Mouse (Mus musculus) ovary, postnatal 10 days (tissue): ENCODE data around the gene Clec12a.
"Not testable (repeated sequence)": the region's sequence is repeated elsewhere in the genome, so short reads cannot be mapped to it uniquely, and the experiment has no call there.

ENCODE experiments used
- DNase-seq: peaks from one replicate; pipeline ENCODE4 v3.0.0; 2022; ENCODE audit warnings: low spot score

The Clec12a gene

DNA sequence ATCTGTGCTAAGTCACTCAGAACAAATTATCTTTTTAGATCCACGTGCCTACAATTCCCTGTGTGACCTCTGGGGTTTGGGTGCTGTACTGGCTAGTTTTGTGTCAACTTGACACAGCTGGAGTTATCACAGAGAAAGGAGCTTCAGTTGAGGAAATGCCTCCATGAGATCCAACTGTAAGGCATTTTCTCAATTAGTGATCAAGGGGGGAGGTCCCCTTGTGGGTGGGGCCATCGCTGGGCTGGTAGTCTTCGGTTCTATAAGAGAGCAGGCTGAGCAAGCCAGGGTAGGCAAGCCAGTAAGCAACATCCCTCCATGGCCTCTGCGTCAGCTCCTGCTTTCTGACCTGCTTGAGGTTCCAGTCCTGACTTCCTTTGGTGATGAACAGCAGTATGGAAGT is at the start of gene Clec12a:
TSS of gene Clec12a (plus strand) at position 301 of the 400 bp plus-strand sequence.
- not testable (repeated sequence) for DNase-seq

DNA sequence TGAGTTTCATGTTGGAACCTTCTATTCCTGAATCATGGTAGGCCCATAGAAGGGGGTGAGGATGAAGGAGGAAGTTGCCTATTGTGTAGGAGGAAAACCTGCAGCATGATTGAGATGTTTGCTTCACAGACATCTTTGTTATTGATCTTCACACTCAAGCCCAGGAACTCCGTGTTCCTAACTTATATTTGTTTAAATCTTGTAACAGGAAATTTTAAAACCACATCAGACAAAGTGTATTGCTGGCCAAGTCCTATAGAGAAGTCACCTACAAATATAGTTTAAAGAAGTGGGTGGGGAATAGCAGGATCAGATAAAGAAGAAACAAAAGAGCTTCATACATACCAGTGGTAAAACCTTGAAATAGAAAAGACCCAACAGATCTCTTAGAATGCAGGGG is 38.3 kb upstream of the Clec12a start:
- no peak for DNase-seq

DNA sequence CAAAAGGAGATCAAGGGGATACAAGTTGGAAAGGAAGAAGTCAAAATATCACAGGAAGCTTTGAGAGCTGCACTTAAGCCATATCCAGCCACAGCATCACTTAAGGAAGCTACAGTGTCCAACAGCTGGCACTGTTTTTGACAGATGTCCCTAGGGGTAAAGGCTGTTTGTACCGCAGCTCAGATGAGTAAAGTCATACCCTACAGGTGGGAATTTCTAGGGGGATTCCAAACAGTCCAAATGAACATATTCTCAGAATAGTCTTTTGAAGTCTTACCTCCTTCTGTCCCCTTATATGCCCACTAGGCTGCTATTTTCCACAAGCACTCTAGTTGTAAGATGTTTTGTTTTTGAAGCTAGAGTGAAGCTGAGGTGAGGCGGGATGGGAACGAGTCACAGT is 30.0 kb upstream of the Clec12a start:
- no peak for DNase-seq

DNA sequence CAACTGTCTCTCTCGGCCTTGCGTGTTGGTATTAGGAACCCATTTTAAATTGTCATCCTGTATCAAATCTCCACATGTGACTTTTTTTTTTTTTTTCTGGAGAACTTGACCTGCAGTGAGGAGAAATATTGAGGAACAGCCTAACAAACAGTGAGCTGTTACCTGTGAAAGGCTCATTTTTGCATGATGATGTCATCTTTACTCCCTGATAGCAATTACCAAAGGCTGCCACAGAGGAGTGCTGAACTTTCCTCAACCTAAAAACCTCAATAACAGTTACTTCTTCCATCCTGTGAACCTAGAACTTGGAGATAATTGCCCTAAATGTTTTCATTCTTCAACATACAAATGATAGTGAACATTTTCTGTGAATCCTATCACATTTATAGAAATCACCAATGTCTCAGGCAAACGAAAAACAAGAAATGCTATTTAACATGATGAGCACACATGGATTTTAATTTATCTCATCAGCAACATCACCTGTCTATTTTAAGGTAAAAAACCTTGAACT is 27.8 kb upstream of the Clec12a start:
- DNase-seq = no peak

DNA sequence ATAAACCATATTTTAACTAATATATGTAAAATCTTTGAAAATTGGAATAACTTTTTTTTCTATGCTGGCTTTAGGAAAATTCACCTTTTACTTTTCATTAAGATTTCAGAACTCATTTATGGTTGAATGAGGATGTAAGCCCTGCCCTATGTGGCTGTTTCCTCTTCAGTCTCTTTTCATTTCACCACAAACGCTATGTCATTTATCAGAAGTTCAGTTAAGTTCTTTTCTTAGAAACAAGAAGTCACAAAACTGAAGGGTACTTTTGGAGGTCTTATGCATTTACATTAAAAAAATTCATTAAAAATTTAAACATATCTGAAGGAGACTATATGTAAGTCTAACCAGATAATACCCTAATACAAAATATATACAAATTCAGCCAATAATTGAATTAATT is 26.8 kb upstream of the Clec12a start:
- no peak for DNase-seq

DNA sequence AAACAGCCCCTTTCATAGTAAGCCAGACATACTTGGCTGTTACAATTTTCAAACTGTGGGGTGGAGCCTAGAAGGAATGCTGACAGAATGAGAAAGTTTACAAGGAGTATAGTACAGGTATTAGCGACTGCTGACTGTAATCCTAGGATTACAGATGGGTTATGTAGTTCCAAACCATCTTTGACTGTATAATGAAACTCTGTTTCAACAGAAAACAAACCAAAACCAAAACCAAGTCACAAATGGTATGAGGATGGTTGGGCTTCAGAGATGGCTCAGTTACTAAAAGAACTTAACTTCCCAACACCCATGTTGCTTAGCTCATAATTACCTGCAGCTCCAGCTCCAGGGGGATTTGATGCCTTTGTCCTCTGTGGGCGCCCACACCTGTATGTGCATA is 26.0 kb upstream of the Clec12a start:
- no peak for DNase-seq

DNA sequence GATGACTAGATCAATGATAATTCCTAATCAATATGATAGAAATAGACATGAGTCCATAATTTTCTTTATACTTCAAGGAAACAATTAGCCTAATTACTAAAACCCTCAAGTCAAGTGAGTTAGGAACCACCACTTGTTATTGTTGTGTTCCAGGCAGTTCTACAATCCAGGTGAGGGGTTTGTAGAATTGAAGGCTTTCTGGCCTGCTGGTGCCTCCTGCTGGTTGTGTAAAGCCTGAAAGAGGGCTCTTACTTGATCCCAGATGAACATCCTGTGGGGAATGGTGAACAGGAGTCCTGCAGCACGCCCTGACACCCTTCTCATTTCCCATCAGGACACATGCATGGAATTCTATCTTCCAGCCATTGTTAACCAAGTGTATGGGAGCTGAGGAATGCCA is 24.1 kb upstream of the Clec12a start:
- DNase-seq = no peak

DNA sequence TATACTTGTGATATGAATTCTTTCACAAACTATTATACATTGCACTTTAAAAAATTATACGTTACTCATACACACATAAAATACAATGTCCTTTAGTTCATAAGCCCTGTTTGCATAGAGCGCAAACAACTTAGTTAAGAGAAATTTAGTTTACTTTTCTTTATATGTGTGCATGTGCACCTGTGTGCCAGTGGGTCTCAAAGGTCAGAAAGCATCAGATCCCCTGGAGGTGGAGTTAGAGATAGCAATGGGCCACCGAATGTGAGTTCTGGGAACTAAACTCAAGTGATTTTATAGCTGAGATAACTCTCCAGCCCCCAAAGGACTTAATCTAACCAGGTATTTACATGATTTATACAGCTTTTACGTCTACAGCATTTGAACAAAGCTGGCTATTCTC is 23.2 kb upstream of the Clec12a start:
- no peak for DNase-seq

DNA sequence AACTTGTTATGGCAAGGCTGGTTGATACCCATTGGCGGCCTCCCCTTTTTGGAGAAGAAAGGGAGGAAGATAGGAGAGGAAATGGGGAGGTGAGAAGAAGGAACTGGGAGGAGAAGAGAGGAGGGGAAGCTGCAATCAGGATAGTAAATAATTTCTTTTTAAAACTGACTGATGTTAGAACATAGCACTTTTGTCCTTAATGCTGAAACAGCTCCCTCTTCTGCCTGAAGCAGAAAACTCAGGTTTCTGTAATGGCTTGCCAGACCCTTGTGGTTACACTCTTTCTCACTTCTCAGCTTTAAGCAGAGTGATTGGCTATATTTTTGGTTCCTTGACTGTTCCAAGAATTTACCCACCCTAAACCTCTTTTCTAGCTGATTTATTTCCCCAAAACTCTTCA is 16.5 kb upstream of the Clec12a start:
- DNase-seq = no peak

DNA sequence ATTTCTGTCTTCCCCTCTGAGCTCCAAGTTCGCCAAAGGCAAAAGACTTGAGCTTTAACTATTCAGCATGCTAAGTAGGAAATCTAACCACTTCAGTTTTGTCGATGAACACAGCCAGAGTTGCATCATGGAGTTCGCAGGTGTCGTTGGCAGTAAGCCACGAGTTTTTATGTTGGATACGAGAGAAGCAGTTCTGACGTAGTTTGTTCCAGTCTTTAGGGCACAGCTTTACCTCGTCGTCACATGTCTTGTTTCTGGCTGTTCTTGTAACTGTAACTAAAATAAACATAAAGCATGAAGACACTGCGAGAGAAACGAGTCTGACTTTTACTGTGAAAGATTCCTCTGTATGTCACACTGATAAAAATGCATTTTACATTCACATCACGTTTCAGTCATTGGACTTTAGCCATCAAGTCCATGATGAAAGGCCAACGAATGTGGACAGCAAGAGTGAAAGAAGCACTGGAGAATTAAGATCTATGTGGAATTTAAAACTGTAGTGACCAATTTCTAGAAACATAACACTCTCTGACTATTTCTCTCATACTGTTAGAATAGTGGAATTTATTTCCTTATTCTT is 15.8 kb upstream of the Clec12a start:
- DNase-seq = no peak

DNA sequence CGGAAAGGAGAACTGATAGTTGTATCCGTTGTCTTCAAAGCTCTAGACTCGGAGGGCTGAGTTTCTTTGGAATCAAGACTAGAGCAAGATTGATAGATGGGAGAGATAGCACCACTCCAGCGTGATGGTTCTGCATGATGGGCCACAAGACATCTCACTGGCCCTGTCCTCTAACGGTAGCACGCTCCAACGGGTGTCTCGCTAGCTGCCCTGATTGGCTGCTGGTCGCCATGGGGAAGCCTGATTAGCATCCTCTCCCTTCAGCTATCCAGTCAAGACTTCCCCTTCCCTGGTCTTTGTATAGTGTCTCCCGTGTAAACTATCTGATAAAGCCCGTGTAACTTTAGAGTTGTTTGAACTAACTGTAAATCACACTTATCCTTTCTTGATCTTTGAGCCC is 10.9 kb upstream of the Clec12a start, which contains the start of gene 4922502D21Rik:
TSS of gene 4922502D21Rik (minus strand) at position 187 of the 400 bp plus-strand sequence.
- no peak for DNase-seq

DNA sequence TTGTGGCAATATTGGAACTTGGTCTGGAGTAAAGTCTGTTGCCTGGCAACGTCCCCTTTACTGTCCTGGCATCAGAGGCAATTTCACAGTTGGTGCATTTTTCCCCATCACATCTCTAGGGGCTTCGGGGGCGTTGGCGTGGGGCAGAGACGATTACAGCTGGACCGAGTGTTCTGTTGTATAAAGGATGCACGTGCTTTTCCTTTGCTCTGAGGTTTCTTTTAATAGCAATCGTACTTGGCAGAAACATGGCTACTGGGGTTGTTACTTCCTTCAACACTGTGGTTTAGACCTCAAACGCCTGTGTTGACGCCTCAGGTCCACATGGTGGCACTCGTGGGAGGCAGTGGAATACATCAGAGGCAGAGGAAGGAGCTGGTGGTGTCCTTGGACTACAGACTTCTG is 8.8 kb upstream of the Clec12a start:
- no peak for DNase-seq

DNA sequence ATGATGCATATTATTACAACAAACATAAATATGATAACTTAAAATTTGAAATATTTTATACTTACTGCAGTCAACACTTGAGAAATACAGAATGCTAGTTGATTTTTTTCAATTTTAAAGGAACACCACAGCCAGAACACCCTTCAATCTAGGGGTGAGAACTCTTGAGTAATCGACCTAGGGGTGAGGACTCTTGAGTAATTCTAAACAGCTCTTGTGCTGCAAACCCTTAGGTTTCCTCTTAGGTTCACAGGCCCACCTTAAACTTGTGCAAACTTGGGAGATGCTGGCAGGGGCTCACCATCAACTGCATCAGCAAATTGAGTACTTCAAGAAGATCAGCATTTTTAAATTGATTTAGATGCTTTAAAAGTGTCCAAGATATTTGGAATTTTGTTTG is 4.7 kb upstream of the Clec12a start:
- no peak for DNase-seq

DNA sequence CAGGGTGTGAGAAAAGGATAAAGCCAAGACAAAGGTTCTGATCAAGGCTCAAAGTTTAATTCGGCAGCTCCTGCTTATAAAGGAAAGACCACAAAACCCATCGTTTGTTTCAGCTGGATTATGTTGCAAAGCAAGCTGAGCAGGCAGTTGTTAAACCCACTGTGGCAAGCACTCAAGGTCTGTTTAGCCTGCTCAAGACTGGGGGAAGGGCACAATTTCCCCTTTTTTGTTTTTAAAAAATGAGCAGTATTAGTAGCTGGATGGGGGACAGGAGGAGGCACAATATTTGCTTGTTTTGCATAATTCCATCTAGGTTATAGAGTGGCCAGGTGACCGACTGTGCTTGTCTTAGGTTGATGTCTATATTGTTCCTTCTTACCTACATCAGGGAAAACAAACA is 1.9 kb downstream of the Clec12a start:
- DNase-seq = no peak

DNA sequence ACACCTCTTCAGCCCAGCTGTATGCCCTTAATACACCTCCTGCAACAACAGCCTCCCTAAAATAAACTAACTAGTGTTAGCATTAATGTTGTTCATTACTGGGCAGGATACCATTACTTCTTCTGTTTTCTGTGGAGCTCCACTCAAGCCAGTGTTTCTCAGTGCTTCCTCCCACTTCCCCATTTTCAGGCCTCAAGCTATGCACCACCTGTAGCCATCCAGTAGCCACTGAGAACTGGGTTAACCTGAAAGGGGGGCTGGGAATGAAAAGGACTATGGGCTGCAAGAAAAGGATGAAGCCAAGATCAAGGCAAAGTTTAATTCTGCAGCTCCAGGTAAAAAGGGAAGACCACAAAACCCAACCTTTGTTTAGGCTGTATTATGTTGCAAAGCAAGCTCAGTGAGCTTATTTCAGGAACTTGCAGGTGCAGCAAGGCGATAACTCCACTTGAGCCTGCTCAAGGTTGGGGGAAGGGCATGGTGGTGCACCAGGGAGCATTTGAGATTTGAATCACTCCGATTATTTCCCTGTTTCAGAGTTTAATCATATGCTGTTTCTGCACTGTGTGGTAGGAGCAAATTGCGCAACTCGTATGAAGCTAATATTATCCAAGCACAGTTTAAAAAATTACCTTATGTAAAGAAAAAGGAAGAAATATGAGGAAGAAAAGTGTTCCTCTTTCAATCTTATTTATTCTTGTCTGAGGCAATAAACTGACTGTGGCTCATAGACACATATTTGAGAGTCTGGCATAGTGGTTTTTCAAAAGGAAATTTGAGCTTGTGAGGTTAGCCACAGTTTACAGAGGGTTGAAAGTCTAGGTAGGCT is 7.2 kb downstream of the Clec12a start:
- no peak for DNase-seq

DNA sequence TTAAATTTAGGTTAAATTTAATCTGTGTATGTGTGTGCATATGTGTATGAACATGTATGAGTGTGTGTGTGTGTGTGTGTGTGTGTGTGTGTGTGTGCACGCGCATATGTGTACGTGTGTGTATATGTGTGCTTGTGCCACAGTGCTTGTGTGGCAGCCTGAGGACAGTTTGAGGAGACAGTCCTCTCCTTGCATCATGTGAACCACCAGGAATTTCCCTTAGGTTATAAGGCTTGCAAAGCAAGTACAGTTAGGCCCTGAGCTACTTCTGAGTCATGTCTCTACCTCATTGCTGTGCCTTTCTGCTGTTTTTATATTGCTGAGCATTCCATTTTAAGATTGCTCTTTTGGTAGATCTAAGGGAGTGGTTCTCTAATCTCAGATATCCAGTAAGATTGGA is 8.6 kb downstream of the Clec12a start:
- DNase-seq = no peak

DNA sequence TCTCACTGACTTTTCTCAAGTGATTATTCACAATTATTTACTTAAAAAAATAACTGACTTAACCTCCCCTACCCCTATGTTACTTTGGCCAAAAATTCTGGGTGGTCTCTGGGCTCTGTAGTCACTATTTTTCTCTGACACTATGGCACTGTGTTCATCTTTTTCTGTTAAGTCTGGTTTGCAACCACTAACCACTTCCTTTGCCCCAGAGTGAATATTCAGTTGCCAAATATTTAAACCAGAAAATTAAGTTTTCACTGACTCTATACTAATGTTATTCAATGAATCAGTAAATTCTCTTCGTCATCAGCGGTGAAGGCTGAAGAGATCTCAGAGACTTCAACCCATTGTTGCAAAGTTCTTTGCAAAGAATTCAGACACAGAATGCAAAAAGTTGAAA is 13.3 kb downstream of the Clec12a start:
- no peak for DNase-seq

DNA sequence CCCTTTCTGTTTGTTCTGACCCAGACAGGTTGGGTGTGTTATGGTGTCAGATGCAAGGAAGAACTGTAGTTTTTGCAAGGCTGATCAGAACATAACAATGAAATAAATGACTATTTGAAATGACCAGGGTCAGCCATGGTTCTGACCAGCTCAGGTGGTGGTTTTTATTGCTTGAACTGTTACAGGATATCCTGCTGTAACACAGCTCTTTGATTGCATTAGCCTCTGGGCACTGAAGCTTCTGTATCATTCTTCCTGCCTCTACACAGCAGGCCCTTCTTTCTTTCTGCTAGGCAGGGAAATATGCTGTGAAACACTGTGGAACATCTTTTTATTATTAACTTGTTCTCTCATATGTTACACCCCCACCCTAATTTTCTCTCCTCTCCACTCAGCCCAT is 13.9 kb downstream of the Clec12a start:
- DNase-seq = no peak

DNA sequence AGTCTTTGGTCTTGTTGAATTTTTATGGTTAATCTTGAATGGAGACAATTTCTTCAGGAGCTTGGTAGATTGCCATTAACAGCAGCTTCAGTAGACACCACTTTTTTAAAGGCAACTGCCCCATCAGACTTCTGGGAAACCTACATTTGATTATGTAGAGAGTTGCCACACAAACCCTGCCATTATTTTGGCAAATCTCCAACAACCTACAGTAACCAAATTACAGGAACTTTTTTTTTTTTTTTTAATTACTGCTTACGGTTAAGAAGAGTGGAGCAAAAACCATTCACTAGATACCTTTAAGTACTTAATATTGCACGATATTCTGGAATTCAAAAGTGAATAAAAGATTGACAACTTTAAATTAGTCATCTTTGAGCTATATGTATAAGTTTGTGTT is 17.0 kb downstream of the Clec12a start:
- no peak for DNase-seq

DNA sequence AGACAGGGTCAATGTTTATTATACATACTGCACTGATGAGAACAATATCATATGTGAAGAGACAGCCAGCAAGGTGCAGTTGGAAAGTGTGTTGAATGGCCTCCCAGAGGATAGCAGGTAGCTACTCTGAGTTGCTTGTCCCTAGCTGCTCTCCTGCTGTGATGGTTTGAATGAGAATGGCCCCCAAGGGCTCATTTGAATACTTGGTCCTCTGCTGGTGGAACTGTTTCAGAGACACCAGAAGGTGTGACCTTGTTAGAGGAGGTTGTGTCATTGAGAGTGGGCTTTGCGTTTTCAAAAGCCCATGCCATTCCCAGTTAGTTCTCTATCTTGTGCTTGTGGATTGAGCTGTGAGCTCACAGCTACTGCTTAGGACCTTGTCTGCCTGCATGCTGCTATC is 21.5 kb downstream of the Clec12a start:
- DNase-seq = no peak

DNA sequence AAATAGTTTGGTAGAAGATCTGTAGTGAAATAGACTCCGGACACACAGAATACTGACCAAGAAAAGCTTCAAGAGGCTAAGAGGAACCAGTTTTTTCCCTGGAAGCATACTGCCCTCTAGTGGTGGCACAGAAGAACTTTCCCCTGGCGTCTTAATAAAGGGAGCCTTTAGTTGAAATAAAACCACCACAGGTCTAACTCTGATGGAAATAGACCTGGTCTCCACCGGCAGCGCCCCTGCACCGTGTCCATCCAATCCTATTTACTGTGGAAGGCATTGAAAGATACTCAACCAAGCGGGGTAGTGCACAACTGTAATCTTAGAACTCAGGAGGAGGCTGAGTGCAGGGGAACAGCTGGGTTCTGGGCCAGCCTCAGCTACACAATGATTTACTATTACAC is 23.5 kb downstream of the Clec12a start:
- no peak for DNase-seq

DNA sequence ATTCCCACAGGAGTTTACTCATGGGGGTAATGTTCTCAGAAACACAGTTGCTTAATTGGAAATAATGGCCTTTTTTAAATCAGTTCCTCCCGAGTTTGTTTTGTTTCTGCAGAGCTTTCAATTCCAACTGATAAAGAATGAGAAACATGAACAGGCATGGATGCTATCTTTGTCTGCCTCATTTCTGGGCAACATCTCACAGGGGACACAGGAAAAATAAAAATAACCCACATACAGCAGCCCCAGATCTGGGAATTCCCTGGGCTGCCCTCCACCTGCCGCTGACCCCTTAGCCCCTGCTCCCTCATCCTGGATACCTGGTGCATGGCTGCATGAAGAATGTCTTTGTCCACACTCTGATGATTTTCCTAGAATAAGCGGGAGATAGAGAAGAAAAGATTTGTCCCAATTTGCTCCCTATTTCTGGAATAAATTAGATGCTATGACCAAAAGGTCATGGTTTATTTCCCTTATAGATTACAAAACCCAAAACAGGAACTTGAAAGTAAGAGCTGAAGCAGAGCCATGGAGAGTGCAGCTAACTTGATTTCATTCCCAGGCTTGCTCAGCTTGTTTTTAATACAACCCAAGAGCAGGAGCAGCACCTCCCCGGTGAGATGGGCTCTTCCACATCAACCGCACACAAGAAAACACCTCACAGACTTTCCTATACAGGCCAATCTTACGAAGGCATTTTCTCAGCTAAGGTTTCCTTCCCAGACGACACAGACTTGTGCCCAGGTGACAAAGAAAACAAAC is 27.1 kb downstream of the Clec12a start:
- no peak for DNase-seq

DNA sequence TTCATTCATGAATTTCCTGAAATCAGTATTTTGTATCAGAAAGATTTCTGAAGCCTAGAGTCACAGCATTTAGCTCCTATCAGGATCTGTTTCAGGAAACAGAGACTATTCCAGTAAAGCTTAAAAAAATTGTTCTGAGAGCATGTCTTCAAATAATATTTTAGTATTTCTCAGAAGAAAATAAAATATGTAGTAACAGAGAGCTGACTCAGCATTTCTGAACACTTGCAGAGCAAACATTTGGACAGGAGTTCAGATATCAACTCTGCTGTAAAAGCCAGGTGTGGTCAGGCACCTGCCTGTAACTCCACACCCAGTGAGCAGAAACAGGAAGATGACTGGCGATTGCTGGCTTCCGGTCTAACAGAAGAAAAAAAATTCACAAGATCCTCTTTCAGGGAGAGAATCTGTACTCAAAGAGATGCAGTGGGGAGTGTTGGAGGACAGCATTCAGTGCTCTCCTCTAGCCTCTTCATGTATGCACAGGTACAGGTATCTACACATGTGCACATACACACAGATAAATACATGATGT is 32.5 kb downstream of the Clec12a start:
- DNase-seq = no peak
